ENCODE assay signal across 8 mouse cellular contexts in genomic region chr1:167337463-167338095, GRCm38 (mm10). TPM values are rescaled to one million over a fixed set of nuclear protein-coding genes. Genes with fewer than 3 reads are reported as not detected.
DNase-seq lines count a peak whose midpoint lies in the region; ATAC-seq and TF ChIP-seq lines count a peak whose summit lies in the region.

No protein-coding gene starts in this region.

- no peak for TF ChIP-seq POLR2A in thymus, adult 2 months (IDR thresholded peaks at IDR 0.05; ENCODE audit: control insufficient read depth, extremely low read depth, insufficient read depth, low read length, poor library complexity)

- H3K4me1 ChIP-seq in thymus, adult 2 months (replicated peaks; ENCODE audit: control insufficient read depth, insufficient read depth, low read length) = peaks cover 9% of the 10 kb centered on the region

- DNase-seq in A20 (ENCODE audit: low read depth, low spot score) = peak; percentile 88
- peak; percentile 86 to 96 for DNase-seq in adrenal gland, adult (ENCODE audit: inconsistent age in 2 of 2, low spot score in 1 of 2)
- peak; percentile 80 for DNase-seq in embryo, embryonic 10 days (ENCODE audit: low spot score)
- DNase-seq in kidney, postnatal 25 days = peak; percentile 79 to 89
- peak; percentile 76 to 80 for DNase-seq in lung, adult 18-20 months
- DNase-seq in ovary, adult 18-20 months (ENCODE audit: low spot score) = peak; percentile 60
- DNase-seq in thymus, adult 2 months = peak; percentile 79

- no peaks in the 10 kb centered on the region for H3K36me3 ChIP-seq in thymus, adult 2 months (ENCODE audit: control insufficient read depth, insufficient read depth, low read length)

- peak; percentile 47 for ATAC-seq in granulocyte monocyte progenitor cell, adult 5-6 weeks (replicated peaks; ENCODE audit: poor library complexity, severe bottlenecking)

- no peaks in the 10 kb centered on the region for H3K27me3 ChIP-seq in thymus, adult 2 months (ENCODE audit: control insufficient read depth, insufficient read depth, low read length)

- TF ChIP-seq CTCF in thymus, adult 2 months (IDR thresholded peaks at IDR 0.05; ENCODE audit: borderline replicate concordance, control insufficient read depth, extremely low read depth, insufficient read depth, low read length, poor library complexity) = peak; percentile 48; the same call in 1 of the 2 replicates

- 15% methylated on average over 12 of the region's 12 CpGs for WGBS in thymus, adult 2 months

- H3K4me3 ChIP-seq in thymus, adult 2 months (ENCODE audit: control insufficient read depth, insufficient read depth, low read length) = no peak overlapping the region

- no peak overlapping the region for H3K27ac ChIP-seq in thymus, adult 2 months (ENCODE audit: control insufficient read depth, insufficient read depth, low read length)

RNA-seq across cellular contexts. Expression of gene Aldh9a1, which starts 12.2 kb away (rescaled TPM):
- total RNA-seq in granulocyte monocyte progenitor cell, adult 5-6 weeks (2014; fragmentation: Nextera tagmentation) = 67.6 and 85.8 TPM in 2 replicates
- total RNA-seq in granulocyte monocyte progenitor cell, adult 5-6 weeks (2017) = 49.5 and 56.7 TPM in 2 replicates
- polyA plus RNA-seq in thymus, adult 2 months (2012; rRNA removed) = 33.2 and 33.5 TPM in 2 replicates

RNA-seq across cellular contexts. Expression of gene Tmco1, which starts 29.4 kb away (rescaled TPM):
- 97.6 and 127 TPM in 2 replicates for total RNA-seq in granulocyte monocyte progenitor cell, adult 5-6 weeks (2014; fragmentation: Nextera tagmentation)
- total RNA-seq in granulocyte monocyte progenitor cell, adult 5-6 weeks (2017) = 170 and 172 TPM in 2 replicates
- 31.7 and 44.9 TPM in 2 replicates for polyA plus RNA-seq in thymus, adult 2 months (2012; rRNA removed)

RNA-seq across cellular contexts. Expression of gene Uck2, which starts 52.5 kb away (rescaled TPM):
- total RNA-seq in granulocyte monocyte progenitor cell, adult 5-6 weeks (2014; fragmentation: Nextera tagmentation) = 181 and 224 TPM in 2 replicates
- 223 and 286 TPM in 2 replicates for total RNA-seq in granulocyte monocyte progenitor cell, adult 5-6 weeks (2017)
- 107 and 117 TPM in 2 replicates for polyA plus RNA-seq in thymus, adult 2 months (2012; rRNA removed)

RNA-seq across cellular contexts. Expression of gene Mgst3, which starts 56.1 kb away (rescaled TPM):
- total RNA-seq in granulocyte monocyte progenitor cell, adult 5-6 weeks (2014; fragmentation: Nextera tagmentation) = 11.8 and 15.4 TPM in 2 replicates
- total RNA-seq in granulocyte monocyte progenitor cell, adult 5-6 weeks (2017) = 7.6 and 9.1 TPM in 2 replicates
- polyA plus RNA-seq in thymus, adult 2 months (2012; rRNA removed) = 93.7 and 133 TPM in 2 replicates
